Mouse (Mus musculus) heart, embryonic 12.5 days (tissue): ENCODE data around the gene Wnt10b. TPM values are rescaled to one million over a fixed set of nuclear protein-coding genes. Genes with fewer than 3 reads are reported as not detected.

Experiments used
- ATAC-seq: fragments of 200-750 bp; cut with Nextera tagmentation; 2 replicates; pipeline ENCODE4 v1.8.0; 2017; ENCODE audit warnings: moderate TSS enrichment, moderate library complexity; ENCODE audit not compliant: insufficient number of reproducible peaks, low FRiP score
- H3K27ac ChIP-seq: fragments of 300-500 bp; sonication (generic); 2 replicates; pipeline ENCODE4 v1.5.1; 2016; ENCODE audit warnings: mild to moderate bottlenecking, moderate library complexity; ENCODE audit not compliant: poor library complexity, severe bottlenecking
- H3K27me3 ChIP-seq: fragments of 300-500 bp; sonication (generic); replicated peaks from 2 replicates; pipeline ENCODE4 v1.6.1; 2016; ENCODE audit warnings: mild to moderate bottlenecking, moderate library complexity
- H3K36me3 ChIP-seq: fragments of 300-500 bp; sonication (generic); 2 replicates; pipeline ENCODE4 v1.6.1; 2016; ENCODE audit warnings: mild to moderate bottlenecking, moderate library complexity
- H3K4me1 ChIP-seq: fragments of 300-500 bp; sonication (generic); replicated peaks from 2 replicates; pipeline ENCODE4 v1.6.1; 2016; ENCODE audit warnings: mild to moderate bottlenecking
- H3K4me2 ChIP-seq: fragments of 300-500 bp; sonication (generic); 2 replicates; pipeline ENCODE4 v1.6.1; 2016; ENCODE audit warnings: mild to moderate bottlenecking, moderate library complexity
- H3K4me3 ChIP-seq: fragments of 300-500 bp; sonication (generic); 2 replicates; pipeline ENCODE4 v1.5.1; 2016; ENCODE audit warnings: mild to moderate bottlenecking
- H3K9ac ChIP-seq: fragments of 300-500 bp; sonication (generic); 2 replicates; pipeline ENCODE4 v1.6.1; 2016; ENCODE audit warnings: mild to moderate bottlenecking, moderate library complexity
- H3K9me3 ChIP-seq: fragments of 300-500 bp; sonication (generic); replicated peaks from 2 replicates; pipeline ENCODE4 v1.6.1; 2016; ENCODE audit warnings: mild to moderate bottlenecking, moderate library complexity
- WGBS: fragments of 180-500 bp; shearing (Covaris S2); methylation state at CpG from one replicate; pipeline ENCODE4 v1.1.7; 2016; 5-methylcytosine and 5-hydroxymethylcytosine counted together
- polyA plus RNA-seq: library from polyadenylated mRNA; unstranded; fragments of >200 nt; fragmentation: Nextera tagmentation; extraction: Ambion mirVana; gene quantifications from 2 replicates; pipeline ENCODE4 v1.2.1, GENCODE M21; 2016

The Wnt10b gene
- polyA plus RNA-seq, 1 experiment from 2014 or later = not detected

GRCm38 (mm10) chr15:98727443-98728321 is 50.3 kb downstream of the Wnt10b start, which contains the start of gene Fkbp11:
TSS of gene Fkbp11 (minus strand) at chr15:98728198.
- Histone ChIP-seq H3K27ac (0 out of 2 replicates have a peak within 1 kb of the TSS, but pooled peaks have one; percentile 3), H3K36me3 (no peaks in the 10 kb centered on the region), H3K4me2 (peak within 1 kb of the TSS; percentile 99), H3K4me1 (peaks cover 32% of the 10 kb centered on the region), H3K9me3 (no peaks in the 10 kb centered on the region), H3K4me3 (peak within 1 kb of the TSS; percentile 69), H3K9ac (peak within 1 kb of the TSS; percentile 76), H3K27me3 (peaks cover 24% of the 10 kb centered on the region)
- ATAC-seq = peak; percentile 81
- WGBS = under 1% methylated on average over 39 of the region's 39 CpGs

DNA sequence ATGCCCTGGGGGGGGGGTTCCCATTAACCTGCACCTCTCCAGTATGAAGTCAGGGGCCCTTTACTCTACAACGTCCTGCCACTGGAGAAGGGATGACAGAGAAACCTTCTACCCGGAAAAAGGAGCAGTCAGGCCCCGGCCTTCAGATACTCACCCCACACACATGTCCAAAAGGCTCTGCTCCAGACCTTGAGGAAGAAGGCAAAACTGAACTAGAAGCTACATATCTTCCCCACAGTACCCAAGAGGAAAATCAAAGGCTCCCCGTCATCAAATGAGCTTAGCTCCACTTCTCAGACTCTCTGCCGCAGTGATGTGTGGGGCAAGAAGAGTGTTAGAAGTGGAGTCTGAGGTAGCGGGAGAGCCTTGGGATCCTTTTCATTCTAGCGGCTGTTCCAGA is 51.2 kb downstream of the Wnt10b start:
- ATAC-seq = no peak
- H3K4me1 ChIP-seq = peaks cover 35% of the 10 kb centered on the region
- H3K27me3 ChIP-seq = peaks cover 33% of the 10 kb centered on the region
- H3K9ac ChIP-seq = peak overlapping the region; percentile 76; the same call in 1 of the 2 replicates
- peak overlapping the region; percentile 99 for H3K4me2 ChIP-seq
- WGBS = 47% methylated on average over 7 of the region's 7 CpGs
- no peaks in the 10 kb centered on the region for H3K9me3 ChIP-seq
- no peaks in the 10 kb centered on the region for H3K36me3 ChIP-seq
- no peak overlapping the region for H3K27ac ChIP-seq
- H3K4me3 ChIP-seq = peak overlapping the region; percentile 69

- Histone ChIP-seq H3K4me2 (peak overlapping the region; percentile 99; the same call in 1 of the 2 replicates), H3K4me1 (peaks cover 35% of the 10 kb centered on the region), H3K4me3 (no peak overlapping the region), H3K9me3 (no peaks in the 10 kb centered on the region), H3K27me3 (peaks cover 39% of the 10 kb centered on the region), H3K36me3 (no peaks in the 10 kb centered on the region), H3K9ac (no peak overlapping the region), H3K27ac (no peak overlapping the region)
- ATAC-seq = no peak
- WGBS = 74% methylated on average over 4 of the region's 4 CpGs
Measured at GRCm38 (mm10) chr15:98726079-98726478, 51.9 kb downstream of the Wnt10b start.

- Histone ChIP-seq H3K4me1 (peaks cover 32% of the 10 kb centered on the region), H3K9ac (no peak overlapping the region), H3K27ac (no peak overlapping the region), H3K27me3 (peaks cover 40% of the 10 kb centered on the region), H3K36me3 (no peaks in the 10 kb centered on the region), H3K4me2 (peak overlapping the region; percentile 21; the same call in 1 of the 2 replicates), H3K4me3 (no peak overlapping the region), H3K9me3 (no peaks in the 10 kb centered on the region)
- 31% methylated on average over 19 of the region's 19 CpGs for WGBS
- ATAC-seq = no peak
Measured at GRCm38 (mm10) chr15:98724441-98724840, 53.5 kb downstream of the Wnt10b start.

DNA sequence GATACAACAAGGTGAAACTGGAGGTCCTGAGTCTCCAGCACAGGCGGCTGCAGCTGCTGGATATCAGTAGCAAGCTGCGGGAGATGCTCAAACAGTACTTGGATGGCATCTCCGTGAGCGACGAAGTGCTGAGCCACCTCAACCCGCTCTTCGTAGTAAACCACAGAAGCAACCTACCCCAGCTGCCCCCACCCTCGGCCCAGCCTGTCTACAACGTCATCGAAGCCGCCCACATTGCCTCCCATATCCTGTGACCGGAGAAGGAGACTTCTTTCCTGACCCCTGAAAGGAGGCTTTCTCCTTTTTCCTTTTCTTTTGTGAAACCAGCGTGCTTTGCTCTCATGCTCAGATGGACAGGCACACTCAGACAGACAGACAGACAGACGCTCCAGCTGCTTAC is 55.1 kb downstream of the Wnt10b start:
- Histone ChIP-seq H3K9me3 (no peaks in the 10 kb centered on the region), H3K4me3 (no peak overlapping the region), H3K9ac (no peak overlapping the region), H3K27me3 (peaks cover 40% of the 10 kb centered on the region), H3K4me1 (peaks cover 26% of the 10 kb centered on the region), H3K36me3 (no peaks in the 10 kb centered on the region), H3K27ac (no peak overlapping the region), H3K4me2 (peak overlapping the region; percentile 39; the same call in 1 of the 2 replicates)
- 37% methylated on average over 14 of the region's 14 CpGs for WGBS
- ATAC-seq = no peak

GRCm38 (mm10) chr15:98722191-98722590 is 55.8 kb downstream of the Wnt10b start:
- Histone ChIP-seq H3K4me1 (peaks cover 23% of the 10 kb centered on the region), H3K4me3 (no peak overlapping the region), H3K27me3 (peaks cover 44% of the 10 kb centered on the region), H3K36me3 (no peaks in the 10 kb centered on the region), H3K27ac (no peak overlapping the region), H3K9ac (no peak overlapping the region), H3K9me3 (no peaks in the 10 kb centered on the region), H3K4me2 (no peak overlapping the region)
- 76% methylated on average over 8 of the region's 8 CpGs for WGBS
- ATAC-seq = no peak

Other genes starting within 250 kb of the Wnt10b start
- gene Kansl2, start 243.9 kb downstream of the Wnt10b start, polyA plus RNA-seq = 95.9 and 99.7 TPM in 2 replicates
- gene Ccnt1, start 207.2 kb downstream of the Wnt10b start, polyA plus RNA-seq = 37.9 and 39.5 TPM in 2 replicates
- gene 4930415O20Rik, start 207.1 kb downstream of the Wnt10b start, polyA plus RNA-seq = not detected in 2 replicates
- gene Adcy6, start 168.1 kb downstream of the Wnt10b start, polyA plus RNA-seq = 46.7 and 46.8 TPM in 2 replicates
- gene Cacnb3, start 147.3 kb downstream of the Wnt10b start, polyA plus RNA-seq = 9.5 and 10.3 TPM in 2 replicates
- 15.0 and 16.4 TPM in 2 replicates for gene Ddx23, start 115.3 kb downstream of the Wnt10b start, polyA plus RNA-seq
- 0.91 and 1.1 TPM in 2 replicates for gene Rnd1, start 100.7 kb downstream of the Wnt10b start, polyA plus RNA-seq
- 0.33 and 0.62 TPM in 2 replicates for gene Ccdc65, start 69.9 kb downstream of the Wnt10b start, polyA plus RNA-seq
- gene Fkbp11, start 50.0 kb downstream of the Wnt10b start, polyA plus RNA-seq = 13.2 and 17.8 TPM in 2 replicates
- 46.3 and 46.9 TPM in 2 replicates for gene Arf3, start 14.9 kb downstream of the Wnt10b start, polyA plus RNA-seq
- not detected in 2 replicates for gene Wnt1, start 11.7 kb upstream of the Wnt10b start, polyA plus RNA-seq
- 0.04 and 0.14 TPM in 2 replicates for gene Ddn, start 31.3 kb upstream of the Wnt10b start, polyA plus RNA-seq
- 81.5 and 83.5 TPM in 2 replicates for gene Prkag1, start 53.4 kb upstream of the Wnt10b start, polyA plus RNA-seq
- gene Kmt2d, start 93.1 kb upstream of the Wnt10b start, polyA plus RNA-seq = 9.2 and 10.3 TPM in 2 replicates
- gene Rhebl1, start 116.4 kb upstream of the Wnt10b start, polyA plus RNA-seq = 4.3 and 6.1 TPM in 2 replicates
- gene Dhh, start 120.4 kb upstream of the Wnt10b start, polyA plus RNA-seq = 4.5 and 4.6 TPM in 2 replicates
- 16.9 and 17.2 TPM in 2 replicates for gene Lmbr1l, start 140.1 kb upstream of the Wnt10b start, polyA plus RNA-seq
- gene Tuba1b, start 156.4 kb upstream of the Wnt10b start, polyA plus RNA-seq = 1,481 and 1,517 TPM in 2 replicates
- not detected in 2 replicates for gene Gm49450, start 175.4 kb upstream of the Wnt10b start, polyA plus RNA-seq
- gene Tuba1a, start 175.6 kb upstream of the Wnt10b start, polyA plus RNA-seq = 1,110 and 1,118 TPM in 2 replicates